Mouse (Mus musculus): ENCODE data around the gene Arl6ip5. TPM values are rescaled to one million over a fixed set of nuclear protein-coding genes. Genes with fewer than 3 reads are reported as not detected.

The Arl6ip5 gene
- polyA plus RNA-seq, 1 experiment, result 102 TPM

DNA sequence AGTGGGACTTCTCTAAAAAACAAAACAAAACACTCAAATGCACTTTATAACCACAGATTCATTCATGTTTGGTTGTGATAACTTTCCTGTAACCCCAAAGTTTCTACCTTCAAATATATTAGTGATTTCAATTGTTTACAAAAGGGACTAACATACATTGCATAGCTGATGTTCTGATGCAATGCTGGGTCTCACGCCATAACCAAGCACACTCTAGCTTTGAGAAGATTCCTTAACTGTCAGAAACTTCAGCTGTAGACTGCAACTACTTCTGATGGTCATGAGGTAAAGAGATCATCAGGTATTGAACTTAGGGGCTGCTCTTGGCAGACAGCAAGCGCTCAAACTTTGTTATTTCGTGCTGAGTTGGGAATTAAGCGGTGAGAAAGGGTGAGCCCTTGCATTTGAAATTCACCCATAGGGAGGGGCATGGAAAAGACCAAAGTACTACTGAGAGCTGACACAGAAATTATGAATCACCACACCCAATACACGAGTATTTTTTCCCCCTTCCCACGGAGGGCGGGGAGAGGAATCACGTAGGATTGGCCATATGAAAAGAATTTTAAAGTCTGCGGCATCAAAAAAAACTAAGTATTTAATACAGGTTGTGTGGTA is 6.1 kb upstream of the Arl6ip5 start:
- Histone ChIP-seq H3K4me3 (ENCODE audit: control insufficient read depth, insufficient read depth, low read length) (no peak overlapping the region), H3K36me3 (ENCODE audit: control insufficient read depth, insufficient read depth, low read length) (no peaks in the 10 kb centered on the region; the same call in none of the 2 replicates), H3K27me3 (ENCODE audit: control insufficient read depth, insufficient read depth, low read length) (no peaks in the 10 kb centered on the region), H3K4me1 (replicated peaks; ENCODE audit: control insufficient read depth, insufficient read depth, low read length) (peaks cover 3% of the 10 kb centered on the region), H3K27ac (ENCODE audit: control insufficient read depth, insufficient read depth, low read length) (no peak overlapping the region)
- DNase-seq, result no peak
- TF ChIP-seq CTCF (IDR thresholded peaks at IDR 0.05; ENCODE audit: borderline replicate concordance, control insufficient read depth, extremely low read depth, insufficient read depth, low read length, poor library complexity) (no peak), POLR2A (IDR thresholded peaks at IDR 0.05; ENCODE audit: control insufficient read depth, extremely low read depth, insufficient read depth, low read length, poor library complexity) (no peak)
- WGBS, result 31% methylated on average over 9 of the region's 9 CpGs

DNA sequence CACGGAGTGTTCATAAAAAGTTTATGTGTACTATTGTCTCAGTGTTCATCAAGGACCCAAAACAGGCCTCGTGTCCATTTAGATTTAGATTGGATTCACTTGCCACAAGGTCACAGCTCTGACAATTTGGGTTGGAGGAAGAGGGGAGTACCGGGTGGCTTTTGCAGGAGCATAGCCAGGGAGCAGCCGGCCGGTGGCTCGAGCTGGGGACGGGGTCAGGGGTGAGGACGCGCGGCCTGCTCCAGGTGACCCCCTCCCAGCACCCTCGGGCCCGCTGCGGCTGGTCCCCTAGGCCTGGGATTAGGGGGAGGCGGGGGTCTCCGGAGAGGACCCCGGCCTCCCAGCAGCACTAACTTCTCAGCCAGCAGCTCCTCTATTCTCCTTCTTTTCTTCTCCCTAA is 5.5 kb upstream of the Arl6ip5 start:
- H3K4me1 ChIP-seq (replicated peaks; ENCODE audit: control insufficient read depth, insufficient read depth, low read length), result peaks cover 5% of the 10 kb centered on the region
- peak; percentile 49 for DNase-seq

DNA sequence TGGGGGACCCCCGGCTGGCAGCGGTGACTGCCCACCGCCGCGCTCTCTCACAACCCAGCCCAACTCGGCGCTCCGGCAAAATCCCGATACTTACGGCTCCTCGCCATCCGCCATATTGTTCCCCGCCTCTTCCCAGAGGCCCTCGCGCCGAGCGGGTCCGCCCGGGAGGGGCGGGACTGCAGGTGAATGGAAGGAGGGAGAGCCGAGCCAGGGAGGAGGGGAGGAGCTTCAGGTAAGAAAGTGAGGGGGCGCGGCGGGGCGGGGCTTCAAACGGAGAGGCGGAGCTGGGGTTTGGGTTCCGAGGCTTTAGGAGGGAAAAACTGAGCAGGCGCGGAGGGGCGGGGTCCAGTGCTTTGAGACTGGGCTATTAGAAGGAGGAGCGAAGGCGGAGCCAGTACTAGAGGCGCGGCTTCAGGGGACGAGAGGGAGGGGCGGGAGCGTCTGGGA is 5.0 kb upstream of the Arl6ip5 start, which contains the start of gene Uba3:
Gene Uba3 (minus strand): TSS at position 209 of the 447 bp plus-strand sequence.
- H3K27ac ChIP-seq (ENCODE audit: control insufficient read depth, insufficient read depth, low read length), result peak within 1 kb of the TSS; percentile 8; the same call in 1 of the 2 replicates
- TF ChIP-seq POLR2A (IDR thresholded peaks at IDR 0.05; ENCODE audit: control insufficient read depth, extremely low read depth, insufficient read depth, low read length, poor library complexity) (peak; percentile 84), CTCF (IDR thresholded peaks at IDR 0.05; ENCODE audit: borderline replicate concordance, control insufficient read depth, extremely low read depth, insufficient read depth, low read length, poor library complexity) (0 out of 2 replicates have a peak, but pooled peaks have one; percentile 21)
- H3K27me3 ChIP-seq (ENCODE audit: control insufficient read depth, insufficient read depth, low read length), result no peaks in the 10 kb centered on the region
- DNase-seq, result peak; percentile 99
- no peaks in the 10 kb centered on the region; the same call in none of the 2 replicates for H3K36me3 ChIP-seq (ENCODE audit: control insufficient read depth, insufficient read depth, low read length)
- peaks cover 5% of the 10 kb centered on the region for H3K4me1 ChIP-seq (replicated peaks; ENCODE audit: control insufficient read depth, insufficient read depth, low read length)
- peak within 1 kb of the TSS; percentile 92 for H3K4me3 ChIP-seq (ENCODE audit: control insufficient read depth, insufficient read depth, low read length)
- WGBS, result 1% methylated on average over 38 of the region's 38 CpGs

More for the DNA sequence above, 5.5 kb upstream of the Arl6ip5 start:
- Histone ChIP-seq H3K27ac (ENCODE audit: control insufficient read depth, insufficient read depth, low read length) (peak overlapping the region; percentile 8; the same call in 1 of the 2 replicates), H3K27me3 (ENCODE audit: control insufficient read depth, insufficient read depth, low read length) (no peaks in the 10 kb centered on the region), H3K36me3 (ENCODE audit: control insufficient read depth, insufficient read depth, low read length) (no peaks in the 10 kb centered on the region; the same call in none of the 2 replicates), H3K4me3 (ENCODE audit: control insufficient read depth, insufficient read depth, low read length) (peak overlapping the region; percentile 92)
- 2% methylated on average over 16 of the region's 16 CpGs for WGBS
- no peak for TF ChIP-seq POLR2A (IDR thresholded peaks at IDR 0.05; ENCODE audit: control insufficient read depth, extremely low read depth, insufficient read depth, low read length, poor library complexity)
- no peak for TF ChIP-seq CTCF (IDR thresholded peaks at IDR 0.05; ENCODE audit: borderline replicate concordance, control insufficient read depth, extremely low read depth, insufficient read depth, low read length, poor library complexity)

DNA sequence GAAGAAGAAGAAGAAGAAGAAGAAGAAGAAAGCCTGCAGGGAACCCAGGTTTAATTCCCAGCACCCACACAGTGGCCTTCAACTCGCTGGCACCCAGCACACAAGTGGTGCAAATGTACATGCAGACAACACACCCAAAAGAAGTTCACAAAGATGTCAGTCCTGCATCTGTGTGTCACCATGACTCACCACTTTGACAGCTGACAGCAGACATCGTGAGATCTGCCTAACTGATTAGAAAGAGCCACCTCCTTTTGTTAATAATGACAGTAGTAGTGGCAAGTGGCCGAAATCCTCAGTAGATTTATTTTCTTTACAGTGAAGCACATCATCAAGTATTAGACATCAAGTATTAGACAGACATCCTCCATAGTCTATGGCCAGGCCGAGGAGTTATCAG is 3.4 kb upstream of the Arl6ip5 start:
- no peak for DNase-seq
- TF ChIP-seq CTCF (IDR thresholded peaks at IDR 0.05; ENCODE audit: borderline replicate concordance, control insufficient read depth, extremely low read depth, insufficient read depth, low read length, poor library complexity), result no peak
- TF ChIP-seq POLR2A (IDR thresholded peaks at IDR 0.05; ENCODE audit: control insufficient read depth, extremely low read depth, insufficient read depth, low read length, poor library complexity), result no peak
- H3K27ac ChIP-seq (ENCODE audit: control insufficient read depth, insufficient read depth, low read length), result no peak overlapping the region
- H3K4me1 ChIP-seq (replicated peaks; ENCODE audit: control insufficient read depth, insufficient read depth, low read length), result peaks cover 8% of the 10 kb centered on the region
- no peaks in the 10 kb centered on the region for H3K27me3 ChIP-seq (ENCODE audit: control insufficient read depth, insufficient read depth, low read length)
- H3K36me3 ChIP-seq (ENCODE audit: control insufficient read depth, insufficient read depth, low read length), result no peaks in the 10 kb centered on the region
- H3K4me3 ChIP-seq (ENCODE audit: control insufficient read depth, insufficient read depth, low read length), result no peak overlapping the region
- 61% methylated on average over 4 of the region's 4 CpGs for WGBS

DNA sequence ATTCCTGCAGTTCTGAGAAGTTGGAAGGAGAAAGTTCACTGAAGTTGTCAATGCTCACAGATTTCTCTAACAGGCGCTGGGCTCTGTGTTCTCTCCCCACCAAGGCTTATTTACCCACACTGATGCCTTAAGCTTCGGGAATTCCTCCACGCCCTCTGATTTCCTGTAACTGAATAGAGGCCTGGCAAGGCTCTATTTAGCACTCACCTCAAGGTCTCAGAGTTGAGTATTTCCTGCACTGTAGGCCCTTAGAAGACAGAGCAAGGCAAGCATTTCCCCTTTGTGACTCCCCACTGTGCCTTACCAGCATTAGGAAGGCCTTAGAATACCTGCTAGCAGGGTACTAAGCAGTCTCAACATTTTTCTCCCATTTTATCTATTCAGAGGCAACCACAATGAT is 2.1 kb upstream of the Arl6ip5 start:
- WGBS, result 38% methylated on average over 3 of the region's 3 CpGs
- peaks cover 13% of the 10 kb centered on the region for H3K4me1 ChIP-seq (replicated peaks; ENCODE audit: control insufficient read depth, insufficient read depth, low read length)
- H3K4me3 ChIP-seq (ENCODE audit: control insufficient read depth, insufficient read depth, low read length), result no peak overlapping the region
- H3K27ac ChIP-seq (ENCODE audit: control insufficient read depth, insufficient read depth, low read length), result no peak overlapping the region
- TF ChIP-seq POLR2A (IDR thresholded peaks at IDR 0.05; ENCODE audit: control insufficient read depth, extremely low read depth, insufficient read depth, low read length, poor library complexity) (no peak), CTCF (IDR thresholded peaks at IDR 0.05; ENCODE audit: borderline replicate concordance, control insufficient read depth, extremely low read depth, insufficient read depth, low read length, poor library complexity) (no peak)
- H3K36me3 ChIP-seq (ENCODE audit: control insufficient read depth, insufficient read depth, low read length), result no peaks in the 10 kb centered on the region
- H3K27me3 ChIP-seq (ENCODE audit: control insufficient read depth, insufficient read depth, low read length), result no peaks in the 10 kb centered on the region
- DNase-seq, result no peak

DNA sequence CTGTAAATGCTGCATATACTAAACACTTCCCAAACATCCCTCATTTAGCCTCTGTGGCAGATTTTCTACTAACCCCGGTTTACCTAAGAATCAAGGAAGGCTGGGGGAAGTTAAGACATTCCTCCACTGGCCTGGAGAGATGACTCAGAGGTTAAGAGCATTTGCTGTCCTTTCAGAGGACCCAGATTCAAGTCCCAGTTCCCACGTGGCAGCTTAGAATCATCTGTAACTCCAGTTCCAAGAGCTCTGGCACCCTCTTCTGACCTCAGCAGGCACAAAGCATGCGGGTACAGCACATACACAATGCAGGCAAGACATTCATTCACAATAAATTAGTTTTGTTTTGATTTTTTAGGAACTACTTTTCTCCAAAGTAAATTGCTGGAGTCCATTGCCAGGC is 1.3 kb upstream of the Arl6ip5 start:
- DNase-seq, result no peak
- Histone ChIP-seq H3K27me3 (ENCODE audit: control insufficient read depth, insufficient read depth, low read length) (no peaks in the 10 kb centered on the region), H3K36me3 (ENCODE audit: control insufficient read depth, insufficient read depth, low read length) (no peaks in the 10 kb centered on the region), H3K4me1 (replicated peaks; ENCODE audit: control insufficient read depth, insufficient read depth, low read length) (peaks cover 15% of the 10 kb centered on the region), H3K4me3 (ENCODE audit: control insufficient read depth, insufficient read depth, low read length) (no peak overlapping the region), H3K27ac (ENCODE audit: control insufficient read depth, insufficient read depth, low read length) (no peak overlapping the region)
- 69% methylated on average over 3 of the region's 3 CpGs for WGBS
- TF ChIP-seq POLR2A (IDR thresholded peaks at IDR 0.05; ENCODE audit: control insufficient read depth, extremely low read depth, insufficient read depth, low read length, poor library complexity) (no peak), CTCF (IDR thresholded peaks at IDR 0.05; ENCODE audit: borderline replicate concordance, control insufficient read depth, extremely low read depth, insufficient read depth, low read length, poor library complexity) (no peak)

Data from thymus, adult 2 months (tissue).